Comparison of ENCODE assay signal across 7 mouse cellular contexts in the genomic region with DNA sequence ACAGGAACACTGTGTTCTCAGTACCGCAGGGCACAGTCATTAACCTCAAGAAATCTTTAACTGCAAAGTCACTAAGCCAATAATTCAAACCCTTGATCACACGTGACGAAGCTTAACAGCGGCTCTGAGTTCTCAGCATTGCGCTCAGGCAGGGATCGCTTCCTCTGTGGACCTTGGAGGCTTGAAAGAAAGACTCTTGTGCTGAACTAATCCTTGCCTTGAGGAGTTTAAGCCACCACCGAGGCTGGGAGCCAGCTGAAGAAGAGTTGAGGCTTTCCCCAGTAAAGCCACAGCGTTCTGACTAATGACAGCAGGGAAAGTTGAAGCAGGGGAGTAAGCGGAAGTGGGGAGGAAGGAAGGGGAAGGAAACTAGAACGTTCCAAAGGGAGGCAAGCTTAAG.
A peak's percentile ranks its signal among the peaks of the same experiment; 100 is the strongest.
DNase-seq lines count a peak whose midpoint lies in the region; ATAC-seq and TF ChIP-seq lines count a peak whose summit lies in the region.

No protein-coding gene starts in this region.

- no peak overlapping the region for H3K9ac ChIP-seq in liver, adult 2 months (ENCODE audit: low read depth, low read length)
- no peak overlapping the region for H3K9ac ChIP-seq in liver, embryonic 11.5 days (ENCODE audit: low read depth, low read length)
- no peak overlapping the region for H3K9ac ChIP-seq in kidney, embryonic 15.5 days

- no peak for TF ChIP-seq POLR2A in liver, adult 2 months (IDR thresholded peaks at IDR 0.05; ENCODE audit: extremely low read depth, insufficient read depth, low read length)

- DNase-seq in liver, adult 2 months (ENCODE audit: extremely low read depth, low read depth, low spot score): peak; percentile 54
- no peak for DNase-seq in liver, embryonic 11.5 days (ENCODE audit: low spot score)
- DNase-seq in R1 (ENCODE audit: low read depth, low spot score): peak; percentile 30
- peak; percentile 31 for DNase-seq in splenic B cell, adult 2 months (ENCODE audit: low read depth, low spot score)
- DNase-seq in left cerebral cortex, adult 11 months (ENCODE audit: low spot score): no peak
- no peak for DNase-seq in cerebellum, adult 18-20 months

- peaks cover 9% of the 10 kb centered on the region for H3K4me1 ChIP-seq in liver, adult 2 months (ENCODE audit: control insufficient read depth, insufficient read depth, low read length)
- H3K4me1 ChIP-seq in liver, embryonic 11.5 days (replicated peaks; ENCODE audit: control insufficient read depth, insufficient read depth, low read length): no peaks in the 10 kb centered on the region
- 0 out of 2 replicates have a peak, but pooled peaks cover 7% of the 10 kb centered on the region for H3K4me1 ChIP-seq in kidney, embryonic 15.5 days

- no peaks in the 10 kb centered on the region for H3K27me3 ChIP-seq in liver, adult 2 months (ENCODE audit: control insufficient read depth, insufficient read depth, low read length)
- H3K27me3 ChIP-seq in liver, embryonic 11.5 days (replicated peaks; ENCODE audit: control insufficient read depth, insufficient read depth, low read length): no peaks in the 10 kb centered on the region
- no peaks in the 10 kb centered on the region for H3K27me3 ChIP-seq in kidney, embryonic 15.5 days
- H3K27me3 ChIP-seq in splenic B cell, adult 2 months (ENCODE audit: control insufficient read depth, insufficient read depth, low read length, poor library complexity, severe bottlenecking): no peaks in the 10 kb centered on the region

- no peak overlapping the region for H3K4me3 ChIP-seq in liver, adult 2 months (ENCODE audit: insufficient read depth, low read depth, low read length)
- no peak overlapping the region for H3K4me3 ChIP-seq in liver, embryonic 11.5 days (ENCODE audit: low read depth, low read length)
- no peak overlapping the region for H3K4me3 ChIP-seq in kidney, embryonic 15.5 days (replicated peaks)

- no peak for TF ChIP-seq CTCF in liver, adult 2 months (IDR thresholded peaks at IDR 0.05; ENCODE audit: low read depth, low read length)

- no peak for ATAC-seq in liver, embryonic 11.5 days (replicated peaks; ENCODE audit: low FRiP score)
- 0 out of 2 replicates have a peak, but pooled peaks have one; percentile 40 for ATAC-seq in kidney, embryonic 15.5 days (replicated peaks; ENCODE audit: low FRiP score)

- no peaks in the 10 kb centered on the region for H3K9me3 ChIP-seq in liver, embryonic 11.5 days (ENCODE audit: control insufficient read depth, low read length)
- H3K9me3 ChIP-seq in kidney, embryonic 15.5 days (replicated peaks): no peaks in the 10 kb centered on the region

- WGBS in liver, adult 2 months: 72% methylated on average over 10 of the region's 10 CpGs
- 51% methylated on average over 10 of the region's 10 CpGs for WGBS in liver, embryonic 11.5 days
- WGBS in kidney, embryonic 15.5 days: 47% methylated on average over 10 of the region's 10 CpGs

- H3K79me2 ChIP-seq in liver, adult 2 months (ENCODE audit: control insufficient read depth, insufficient read depth, low read length): no peaks in the 10 kb centered on the region

- no peak overlapping the region for H3K4me2 ChIP-seq in liver, embryonic 11.5 days
- no peak overlapping the region for H3K4me2 ChIP-seq in kidney, embryonic 15.5 days

- H3K36me3 ChIP-seq in liver, adult 2 months (ENCODE audit: control insufficient read depth, insufficient read depth, low read length): no peaks in the 10 kb centered on the region
- H3K36me3 ChIP-seq in liver, embryonic 11.5 days (ENCODE audit: control insufficient read depth, insufficient read depth, low read length): no peaks in the 10 kb centered on the region
- H3K36me3 ChIP-seq in kidney, embryonic 15.5 days: no peaks in the 10 kb centered on the region
- no peaks in the 10 kb centered on the region for H3K36me3 ChIP-seq in splenic B cell, adult 2 months (ENCODE audit: control insufficient read depth, insufficient read depth, low read length, poor library complexity, severe bottlenecking)

- H3K27ac ChIP-seq in liver, adult 2 months (replicated peaks; ENCODE audit: insufficient read depth, low read depth, low read length): no peak overlapping the region
- H3K27ac ChIP-seq in liver, embryonic 11.5 days (ENCODE audit: low read depth, low read length): no peak overlapping the region
- H3K27ac ChIP-seq in kidney, embryonic 15.5 days: 0 out of 2 replicates have a peak overlapping the region, but pooled peaks have one; percentile 42

Comparison
In these comparisons a context has a peak if more than half of its experiments do, and no peak if none do; other contexts are left out.
1. DNase-seq: peak in liver, adult 2 months (single experiment), R1 (single experiment) and splenic B cell, adult 2 months (single experiment); none in liver, embryonic 11.5 days (single experiment), left cerebral cortex, adult 11 months (single experiment) and cerebellum, adult 18-20 months (0 of 2).